Mouse (Mus musculus) hindbrain, embryonic 12.5 days (tissue): ENCODE measurements around the gene Stx7. TPM values are rescaled to one million over a fixed set of nuclear protein-coding genes. Genes with fewer than 3 reads are reported as not detected.

Experiments used
- ATAC-seq: fragments of 200-750 bp; cut with Nextera tagmentation; 2 replicates; pipeline ENCODE4 v1.8.0; 2017; ENCODE audit warnings: moderate TSS enrichment; ENCODE audit not compliant: low FRiP score
- H3K27ac ChIP-seq: fragments of 300-500 bp; sonication (generic); 2 replicates; pipeline ENCODE4 v1.5.1; 2016; ENCODE audit warnings: mild to moderate bottlenecking
- H3K27me3 ChIP-seq: fragments of 300-500 bp; sonication (generic); 2 replicates; pipeline ENCODE4 v1.6.1; 2016; ENCODE audit warnings: mild to moderate bottlenecking
- H3K36me3 ChIP-seq: fragments of 300-500 bp; sonication (generic); 2 replicates; pipeline ENCODE4 v1.6.1; 2016; ENCODE audit warnings: mild to moderate bottlenecking
- H3K4me1 ChIP-seq: fragments of 300-500 bp; sonication (generic); 2 replicates; pipeline ENCODE4 v1.6.1; 2016
- H3K4me2 ChIP-seq: fragments of 300-500 bp; sonication (generic); replicated peaks from 2 replicates; pipeline ENCODE4 v1.6.1; 2016; ENCODE audit warnings: mild to moderate bottlenecking
- H3K4me3 ChIP-seq: fragments of 300-500 bp; sonication (generic); 2 replicates; pipeline ENCODE4 v1.5.1; 2016; ENCODE audit warnings: mild to moderate bottlenecking
- H3K9ac ChIP-seq: fragments of 300-500 bp; sonication (generic); 2 replicates; pipeline ENCODE4 v1.6.1; 2016; ENCODE audit warnings: mild to moderate bottlenecking, moderate library complexity
- H3K9me3 ChIP-seq: fragments of 300-500 bp; sonication (generic); replicated peaks from 2 replicates; pipeline ENCODE4 v1.6.1; 2016; ENCODE audit warnings: mild to moderate bottlenecking
- WGBS: fragments of 180-500 bp; shearing (Covaris S2); methylation state at CpG from one replicate; pipeline ENCODE4 v1.1.7; 2016; 5-methylcytosine and 5-hydroxymethylcytosine counted together
- polyA plus RNA-seq: library from polyadenylated mRNA; unstranded; fragments of >200 nt; fragmentation: Nextera tagmentation; extraction: Ambion mirVana; gene quantifications from 2 replicates; pipeline ENCODE4 v1.2.1, GENCODE M21; 2016

Gene Stx7
- polyA plus RNA-seq, 1 experiment from 2014 or later, result 149 TPM

DNA sequence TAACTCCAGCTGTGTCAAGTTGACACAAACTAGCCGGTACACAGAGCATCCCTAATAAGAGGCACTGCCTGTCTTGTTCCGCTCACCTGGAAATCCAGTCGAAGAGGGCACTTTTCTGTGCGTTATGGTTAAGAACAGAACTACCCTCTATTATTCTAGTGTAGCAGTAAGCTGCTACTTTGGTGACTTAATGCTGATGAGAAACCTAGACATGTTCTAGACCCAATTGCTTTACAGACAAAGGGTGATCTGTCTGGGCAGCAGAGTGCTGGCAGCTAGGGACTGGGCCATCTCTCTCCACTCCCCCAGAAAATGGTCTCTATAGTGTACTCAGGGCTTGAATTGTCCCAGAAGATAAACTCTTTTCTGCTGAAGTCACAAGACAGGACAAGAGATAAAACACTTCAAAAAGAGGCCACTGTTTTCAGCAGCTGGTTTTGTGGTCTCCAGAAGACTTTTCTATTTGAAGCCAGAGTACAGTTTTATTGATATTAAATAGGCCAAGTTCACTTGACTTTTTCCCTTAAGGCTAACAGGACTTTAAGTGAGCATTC lies 22.9 kb downstream of the Stx7 start:
- Histone ChIP-seq H3K27me3 (no peaks in the 10 kb centered on the region), H3K4me3 (no peak overlapping the region), H3K36me3 (no peaks in the 10 kb centered on the region), H3K4me1 (no peaks in the 10 kb centered on the region), H3K27ac (no peak overlapping the region), H3K4me2 (no peak overlapping the region), H3K9me3 (no peaks in the 10 kb centered on the region), H3K9ac (no peak overlapping the region)
- WGBS, result 89% methylated on average over 4 of the region's 4 CpGs
- no peak for ATAC-seq

DNA sequence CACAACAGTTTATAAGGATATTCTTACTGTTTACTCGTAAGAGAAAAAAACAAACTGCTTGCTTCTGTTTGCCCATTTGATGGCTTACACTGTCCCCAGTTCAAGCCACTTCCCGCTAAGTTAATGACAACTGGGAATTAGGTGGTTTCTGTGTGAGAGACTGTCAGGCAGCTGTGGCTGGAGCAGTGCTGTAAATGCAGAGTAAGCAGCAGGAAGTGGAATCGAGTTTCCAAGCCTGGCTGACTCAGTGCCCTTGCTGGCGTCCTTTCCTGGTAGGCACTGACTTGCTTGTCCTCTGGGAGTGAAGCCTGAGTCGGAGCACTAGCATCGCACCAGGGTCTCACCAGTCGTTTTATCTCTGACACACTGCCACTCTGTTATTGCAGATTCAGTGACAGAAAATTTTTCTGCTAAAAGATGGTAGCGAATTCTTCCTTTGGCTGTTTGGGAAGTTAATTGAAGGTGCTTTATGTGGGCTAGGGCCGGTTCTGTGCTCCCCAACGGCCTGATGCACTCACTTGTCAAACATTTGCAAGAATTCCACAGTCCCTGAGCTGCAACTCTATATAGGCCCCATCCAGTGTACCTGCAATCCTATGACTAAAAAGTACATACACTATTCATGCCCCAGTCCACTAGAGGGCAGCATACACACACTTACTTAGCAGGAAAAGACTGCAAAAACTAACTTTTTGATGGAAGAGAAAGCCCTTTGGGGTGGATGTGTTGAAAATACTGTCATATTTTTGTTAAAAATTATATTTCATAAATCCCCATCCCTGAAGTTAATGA lies 24.3 kb downstream of the Stx7 start:
- Histone ChIP-seq H3K27me3 (no peaks in the 10 kb centered on the region), H3K4me1 (no peaks in the 10 kb centered on the region), H3K27ac (no peak overlapping the region), H3K4me3 (no peak overlapping the region), H3K36me3 (no peaks in the 10 kb centered on the region), H3K4me2 (no peak overlapping the region), H3K9ac (no peak overlapping the region), H3K9me3 (no peaks in the 10 kb centered on the region)
- WGBS, result 50% methylated on average over 10 of the region's 10 CpGs
- peak; percentile 43 for ATAC-seq

- Histone ChIP-seq H3K9me3 (no peaks in the 10 kb centered on the region), H3K9ac (no peak overlapping the region), H3K27me3 (0 out of 2 replicates have a peak, but pooled peaks cover 2% of the 10 kb centered on the region), H3K4me3 (no peak overlapping the region), H3K4me1 (no peaks in the 10 kb centered on the region), H3K27ac (no peak overlapping the region), H3K36me3 (peaks cover 19% of the 10 kb centered on the region), H3K4me2 (no peak overlapping the region)
- no peak for ATAC-seq
- WGBS, result 60% methylated on average over 7 of the region's 7 CpGs
Measured at GRCm38 (mm10) chr10:24190392-24190791, 41.3 kb downstream of the Stx7 start.

GRCm38 (mm10) chr10:24191977-24192376 lies 42.9 kb downstream of the Stx7 start:
- Histone ChIP-seq H3K9ac (no peak overlapping the region), H3K36me3 (peaks cover 14% of the 10 kb centered on the region; the same call in 1 of the 2 replicates), H3K4me1 (no peaks in the 10 kb centered on the region), H3K9me3 (no peaks in the 10 kb centered on the region), H3K27me3 (0 out of 2 replicates have a peak, but pooled peaks cover 2% of the 10 kb centered on the region), H3K4me3 (no peak overlapping the region), H3K4me2 (no peak overlapping the region), H3K27ac (no peak overlapping the region)
- WGBS, result 60% methylated on average over 1 of the region's 1 CpGs
- no peak for ATAC-seq

GRCm38 (mm10) chr10:24199303-24199702 lies 50.2 kb downstream of the Stx7 start:
- WGBS, result 27% methylated on average over 12 of the region's 12 CpGs
- Histone ChIP-seq H3K27ac (no peak overlapping the region), H3K36me3 (no peaks in the 10 kb centered on the region), H3K4me3 (no peak overlapping the region), H3K9me3 (no peaks in the 10 kb centered on the region), H3K9ac (no peak overlapping the region), H3K4me2 (0 out of 2 replicates have a peak overlapping the region, but pooled peaks have one; percentile 13), H3K27me3 (no peaks in the 10 kb centered on the region), H3K4me1 (no peaks in the 10 kb centered on the region; the same call in 1 of the 2 replicates)
- peak; percentile 83 for ATAC-seq

- ATAC-seq, result no peak
- H3K27me3 ChIP-seq, result no peaks in the 10 kb centered on the region
- 40% methylated on average over 3 of the region's 3 CpGs for WGBS
- H3K4me3 ChIP-seq, result no peak overlapping the region
- H3K9ac ChIP-seq, result no peak overlapping the region
- H3K9me3 ChIP-seq, result no peaks in the 10 kb centered on the region
- H3K36me3 ChIP-seq, result no peaks in the 10 kb centered on the region
- no peaks in the 10 kb centered on the region; the same call in 1 of the 2 replicates for H3K4me1 ChIP-seq
- H3K27ac ChIP-seq, result no peak overlapping the region
- no peak overlapping the region for H3K4me2 ChIP-seq
Measured at GRCm38 (mm10) chr10:24200099-24200498, 51.0 kb downstream of the Stx7 start.

GRCm38 (mm10) chr10:24210075-24210474 lies 61.0 kb downstream of the Stx7 start:
- Histone ChIP-seq H3K4me2 (no peak overlapping the region), H3K27me3 (no peaks in the 10 kb centered on the region), H3K9ac (no peak overlapping the region), H3K4me3 (no peak overlapping the region), H3K36me3 (no peaks in the 10 kb centered on the region), H3K9me3 (no peaks in the 10 kb centered on the region), H3K27ac (no peak overlapping the region), H3K4me1 (no peaks in the 10 kb centered on the region)
- ATAC-seq, result no peak
- WGBS, result 86% methylated on average over 6 of the region's 6 CpGs

- no peak overlapping the region for H3K9ac ChIP-seq
Measured at GRCm38 (mm10) chr10:24213297-24213696, 64.2 kb downstream of the Stx7 start.

GRCm38 (mm10) chr10:24217558-24218268 lies 68.6 kb downstream of the Stx7 start:
- Histone ChIP-seq H3K27me3 (peaks cover 12% of the 10 kb centered on the region), H3K9me3 (no peaks in the 10 kb centered on the region), H3K36me3 (no peaks in the 10 kb centered on the region), H3K9ac (no peak overlapping the region), H3K27ac (no peak overlapping the region), H3K4me3 (no peak overlapping the region), H3K4me1 (no peaks in the 10 kb centered on the region), H3K4me2 (no peak overlapping the region)
- 60% methylated on average over 6 of the region's 6 CpGs for WGBS
- ATAC-seq, result no peak

More at GRCm38 (mm10) chr10:24213297-24213696, 64.2 kb downstream of the Stx7 start:
- WGBS, result 73% methylated on average over 5 of the region's 5 CpGs
- no peaks in the 10 kb centered on the region for H3K36me3 ChIP-seq
- no peaks in the 10 kb centered on the region for H3K4me1 ChIP-seq
- no peaks in the 10 kb centered on the region for H3K27me3 ChIP-seq
- no peak overlapping the region for H3K27ac ChIP-seq
- ATAC-seq, result no peak
- no peak overlapping the region for H3K4me3 ChIP-seq
- H3K9me3 ChIP-seq, result no peaks in the 10 kb centered on the region
- H3K4me2 ChIP-seq, result no peak overlapping the region

DNA sequence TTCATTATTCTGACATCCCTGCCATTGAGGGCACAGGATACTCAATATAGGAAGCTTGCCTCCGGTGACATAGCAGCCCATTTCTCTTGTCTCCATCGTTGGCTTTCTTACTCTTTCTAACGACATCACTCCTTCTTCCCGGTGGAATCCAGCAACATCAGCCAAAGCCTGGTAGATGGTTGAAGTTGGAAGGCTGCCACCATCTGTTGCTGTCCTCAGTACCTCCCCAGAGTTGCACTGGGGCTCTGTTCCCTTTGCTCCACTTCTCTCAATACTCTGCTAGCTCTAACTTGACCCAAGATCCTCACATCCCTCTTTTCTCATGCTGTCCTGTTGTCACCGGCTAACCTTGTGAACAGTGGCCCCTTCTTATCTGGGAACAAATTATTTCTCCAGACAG lies 71.8 kb downstream of the Stx7 start:
- no peak overlapping the region for H3K4me3 ChIP-seq
- H3K9me3 ChIP-seq, result no peaks in the 10 kb centered on the region
- H3K27me3 ChIP-seq, result peaks cover 38% of the 10 kb centered on the region
- WGBS, result 84% methylated on average over 5 of the region's 5 CpGs
- H3K9ac ChIP-seq, result no peak overlapping the region
- no peak for ATAC-seq
- H3K27ac ChIP-seq, result no peak overlapping the region
- peaks cover 12% of the 10 kb centered on the region for H3K4me1 ChIP-seq
- H3K4me2 ChIP-seq, result no peak overlapping the region
- H3K36me3 ChIP-seq, result no peaks in the 10 kb centered on the region

DNA sequence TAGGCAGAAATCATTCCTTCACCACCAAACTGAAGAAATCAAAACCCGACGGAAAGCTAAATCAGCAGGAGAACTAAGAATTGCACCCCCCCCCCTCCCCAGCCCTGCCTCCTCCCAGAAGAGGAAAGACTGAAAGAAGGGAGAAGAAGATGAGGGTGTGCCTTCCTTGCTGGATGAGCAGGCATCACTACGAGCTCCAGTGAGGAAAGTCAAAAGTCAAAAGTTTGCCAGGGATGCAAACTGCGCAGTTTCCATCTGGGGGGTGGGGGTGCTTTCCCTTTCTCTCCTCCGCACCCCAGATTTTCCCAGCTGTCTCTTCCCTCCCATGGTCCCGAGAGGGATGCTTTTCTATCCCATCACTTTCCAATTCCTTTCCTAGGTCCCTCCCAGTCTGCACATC lies 73.8 kb downstream of the Stx7 start:
- Histone ChIP-seq H3K4me2 (peak overlapping the region; percentile 89), H3K27ac (no peak overlapping the region), H3K4me3 (peak overlapping the region; percentile 46), H3K27me3 (peaks cover 38% of the 10 kb centered on the region), H3K9ac (no peak overlapping the region), H3K36me3 (no peaks in the 10 kb centered on the region), H3K9me3 (no peaks in the 10 kb centered on the region), H3K4me1 (peaks cover 12% of the 10 kb centered on the region)
- 2% methylated on average over 5 of the region's 6 CpGs for WGBS
- ATAC-seq, result no peak; the same call in 1 of the 2 replicates

DNA sequence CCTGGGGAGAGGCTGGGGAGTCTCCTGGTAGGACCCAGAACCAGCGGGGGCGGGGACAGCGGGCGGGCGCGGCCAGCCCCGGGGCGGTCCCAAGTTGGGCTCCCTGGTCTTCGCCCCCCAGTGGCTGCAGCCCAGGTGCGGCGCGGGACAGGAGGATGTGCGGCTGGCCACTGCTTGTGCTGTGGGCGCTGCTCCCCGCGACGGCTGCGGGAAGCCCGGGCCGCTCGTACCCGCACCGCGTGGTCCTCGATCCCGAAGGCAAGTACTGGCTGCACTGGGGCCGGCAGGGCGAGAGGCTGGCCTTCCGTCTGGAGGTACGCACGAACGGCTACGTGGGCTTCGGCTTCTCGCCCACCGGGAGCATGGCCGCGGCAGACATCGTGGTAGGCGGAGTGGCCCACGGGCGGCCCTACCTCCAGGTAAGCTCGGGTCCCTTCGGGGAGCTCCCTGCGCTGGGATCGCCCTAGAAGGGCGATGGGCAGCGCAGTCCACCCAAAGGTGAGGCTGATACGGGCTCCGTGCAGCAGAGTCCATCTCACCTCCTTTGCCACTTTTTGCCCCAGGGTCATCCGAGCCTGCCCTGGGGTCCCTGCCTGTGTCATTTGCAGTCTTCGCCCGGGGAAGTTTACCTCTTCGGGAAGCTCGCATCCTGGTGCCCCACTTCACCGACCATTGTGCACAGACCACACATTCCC lies 74.5 kb downstream of the Stx7 start, which contains the start of gene Moxd1:
Moxd1 (plus strand) TSS at position 69 of the 695 bp plus-strand sequence.
- Histone ChIP-seq H3K4me1 (peaks cover 16% of the 10 kb centered on the region), H3K27ac (no peak within 1 kb of the TSS), H3K27me3 (peaks cover 38% of the 10 kb centered on the region), H3K36me3 (no peaks in the 10 kb centered on the region), H3K4me2 (peak within 1 kb of the TSS; percentile 89), H3K9ac (peak within 1 kb of the TSS; percentile 65), H3K9me3 (no peaks in the 10 kb centered on the region), H3K4me3 (peak within 1 kb of the TSS; percentile 46)
- peak; percentile 82 for ATAC-seq
- WGBS, result under 1% methylated on average over 51 of the region's 56 CpGs
